Mouse (Mus musculus) small intestine, adult 2 months (tissue): ENCODE data around the gene Slc15a2.

Source experiments
- CTCF ChIP-seq: fragments of 200-500 bp; IDR thresholded peaks from 2 replicates; pipeline ENCODE4 v1.5.1; 2012; ENCODE audit warnings: low read depth, mild to moderate bottlenecking, control low read depth, inconsistent platforms, low read length, moderate library complexity, mixed read lengths; ENCODE audit not compliant: insufficient replicate concordance, insufficient read length; ENCODE audit errors: extremely low read depth
- POLR2A ChIP-seq: fragments of 200-500 bp; IDR thresholded peaks from 2 replicates; pipeline ENCODE4 v1.6.1; 2012; ENCODE audit warnings: low read depth, mild to moderate bottlenecking, control low read depth, inconsistent platforms, low read length, moderate library complexity

GRCm38 (mm10) chr16:36700484-36700883 is 84.3 kb downstream of the Slc15a2 start:
- TF ChIP-seq CTCF (no peak), POLR2A (no peak)
